Mouse (Mus musculus): ENCODE data around the gene Nova2. TPM values are rescaled to one million over a fixed set of nuclear protein-coding genes. Genes with fewer than 3 reads are reported as not detected.
A peak's percentile ranks its signal among the peaks of the same experiment; 100 is the strongest.

Nova2 gene
- polyA plus RNA-seq, 1 experiment from 2014 or later = 0.62 TPM

DNA sequence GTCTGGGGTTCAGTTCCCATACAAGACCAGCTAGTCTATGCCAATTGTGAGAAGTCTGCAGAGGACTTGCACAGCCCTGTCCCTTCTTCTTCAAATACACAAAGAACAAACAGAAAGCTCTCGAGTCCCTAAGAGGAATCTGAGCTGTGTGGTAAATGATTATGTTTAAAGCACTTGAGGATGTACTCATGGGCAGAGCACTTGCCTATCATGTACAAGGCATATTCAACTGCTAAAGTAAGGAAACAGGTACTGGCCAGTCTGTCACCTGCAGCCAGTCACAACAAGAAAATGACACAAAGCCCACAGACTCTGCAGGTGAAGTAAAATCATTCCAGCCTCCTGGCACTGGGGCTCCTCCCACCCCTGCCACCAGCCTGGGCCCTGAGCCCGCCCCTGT lies 25.2 kb upstream of the Nova2 start:
- H3K4me2 ChIP-seq = no peak overlapping the region
- H3K36me3 ChIP-seq = peaks cover 69% of the 10 kb centered on the region
- no peak overlapping the region for H3K27ac ChIP-seq
- no peaks in the 10 kb centered on the region for H3K4me1 ChIP-seq
- no peak for ATAC-seq (ENCODE audit: insufficient number of reproducible peaks, insufficient read depth, low FRiP score, low TSS enrichment, low read depth)
- no peak overlapping the region for H3K9ac ChIP-seq
- H3K9me3 ChIP-seq = no peaks in the 10 kb centered on the region
- H3K4me3 ChIP-seq = no peak overlapping the region
- WGBS = 93% methylated on average over 2 of the region's 2 CpGs
- no peaks in the 10 kb centered on the region for H3K27me3 ChIP-seq

DNA sequence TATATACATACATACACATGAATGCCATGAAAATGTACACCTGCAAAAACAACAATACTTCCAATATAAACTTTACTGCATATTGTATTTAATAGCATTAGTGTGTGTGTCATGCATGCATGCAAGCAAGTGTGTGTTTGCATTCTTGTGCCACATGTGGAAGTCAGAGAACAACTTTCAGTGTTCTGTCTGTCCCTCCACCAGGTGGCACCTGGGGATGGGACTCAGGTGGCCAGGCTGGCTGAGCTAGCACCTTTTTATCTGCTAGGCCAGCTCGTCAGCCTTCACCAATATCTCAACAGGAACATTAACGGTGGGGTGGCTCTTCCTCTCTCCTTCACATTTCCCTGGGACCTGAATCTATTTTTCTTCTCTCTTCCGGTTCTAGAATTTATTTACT lies 23.2 kb upstream of the Nova2 start:
- no peak overlapping the region for H3K9ac ChIP-seq
- H3K9me3 ChIP-seq = no peaks in the 10 kb centered on the region
- no peak overlapping the region for H3K27ac ChIP-seq
- no peak overlapping the region for H3K4me3 ChIP-seq
- H3K4me2 ChIP-seq = no peak overlapping the region
- WGBS = 77% methylated on average over 3 of the region's 3 CpGs
- H3K36me3 ChIP-seq = peaks cover 61% of the 10 kb centered on the region
- no peaks in the 10 kb centered on the region for H3K4me1 ChIP-seq
- H3K27me3 ChIP-seq = no peaks in the 10 kb centered on the region
- ATAC-seq (ENCODE audit: insufficient number of reproducible peaks, insufficient read depth, low FRiP score, low TSS enrichment, low read depth) = no peak

DNA sequence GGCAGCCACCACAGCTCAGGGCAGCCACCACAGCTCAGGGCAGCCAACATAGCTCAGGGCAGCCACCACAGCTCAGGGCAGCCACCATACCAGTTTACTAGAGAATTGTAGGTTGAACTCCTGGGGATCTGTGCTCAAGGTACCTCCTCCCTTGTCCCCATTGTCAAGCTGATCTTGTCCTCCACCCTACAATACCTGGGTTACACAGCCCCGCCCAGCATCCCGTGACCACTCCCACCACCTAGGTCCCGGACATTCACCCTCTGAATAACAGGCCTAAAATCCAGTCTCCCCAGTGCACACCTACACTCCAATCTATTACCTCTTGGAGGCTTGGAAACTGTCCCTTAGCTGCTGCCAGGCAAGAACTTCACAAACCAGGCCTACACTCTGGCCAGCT lies 20.7 kb upstream of the Nova2 start:
- H3K27ac ChIP-seq = no peak overlapping the region
- peaks cover 38% of the 10 kb centered on the region for H3K36me3 ChIP-seq
- H3K4me1 ChIP-seq = peaks cover 18% of the 10 kb centered on the region
- no peak for ATAC-seq (ENCODE audit: insufficient number of reproducible peaks, insufficient read depth, low FRiP score, low TSS enrichment, low read depth)
- no peak overlapping the region for H3K4me3 ChIP-seq
- H3K27me3 ChIP-seq = no peaks in the 10 kb centered on the region
- no peak overlapping the region for H3K4me2 ChIP-seq
- 69% methylated on average over 3 of the region's 3 CpGs for WGBS
- no peaks in the 10 kb centered on the region for H3K9me3 ChIP-seq
- H3K9ac ChIP-seq = no peak overlapping the region

GRCm38 (mm10) chr7:18909797-18910196 lies 15.9 kb upstream of the Nova2 start:
- ATAC-seq (ENCODE audit: insufficient number of reproducible peaks, insufficient read depth, low FRiP score, low TSS enrichment, low read depth) = no peak
- Histone ChIP-seq H3K4me1 (peaks cover 24% of the 10 kb centered on the region), H3K4me2 (peak overlapping the region; percentile 74), H3K9ac (peak overlapping the region; percentile 79), H3K9me3 (no peaks in the 10 kb centered on the region), H3K36me3 (no peaks in the 10 kb centered on the region), H3K4me3 (peak overlapping the region; percentile 77), H3K27ac (no peak overlapping the region), H3K27me3 (no peaks in the 10 kb centered on the region)
- WGBS = 6% methylated on average over 17 of the region's 17 CpGs

GRCm38 (mm10) chr7:18910241-18910831 lies 15.4 kb upstream of the Nova2 start, which contains the start of gene Ccdc61:
Gene Ccdc61, minus strand, starts transcription at chr7:18910415.
- Histone ChIP-seq H3K27me3 (no peaks in the 10 kb centered on the region), H3K9me3 (no peaks in the 10 kb centered on the region), H3K4me2 (peak within 1 kb of the TSS; percentile 74), H3K4me3 (peak within 1 kb of the TSS; percentile 77), H3K4me1 (peaks cover 24% of the 10 kb centered on the region), H3K9ac (peak within 1 kb of the TSS; percentile 79), H3K27ac (no peak within 1 kb of the TSS), H3K36me3 (no peaks in the 10 kb centered on the region)
- peak; percentile 98 for ATAC-seq (ENCODE audit: insufficient number of reproducible peaks, insufficient read depth, low FRiP score, low TSS enrichment, low read depth)
- under 1% methylated on average over 33 of the region's 33 CpGs for WGBS

GRCm38 (mm10) chr7:18916254-18916653 lies 9.4 kb upstream of the Nova2 start:
- Histone ChIP-seq H3K36me3 (no peaks in the 10 kb centered on the region), H3K4me2 (no peak overlapping the region), H3K4me1 (peaks cover 4% of the 10 kb centered on the region), H3K9ac (no peak overlapping the region), H3K27ac (no peak overlapping the region), H3K27me3 (peaks cover 11% of the 10 kb centered on the region), H3K9me3 (no peaks in the 10 kb centered on the region), H3K4me3 (no peak overlapping the region)
- ATAC-seq (ENCODE audit: insufficient number of reproducible peaks, insufficient read depth, low FRiP score, low TSS enrichment, low read depth) = no peak
- WGBS = 71% methylated on average over 4 of the region's 4 CpGs

DNA sequence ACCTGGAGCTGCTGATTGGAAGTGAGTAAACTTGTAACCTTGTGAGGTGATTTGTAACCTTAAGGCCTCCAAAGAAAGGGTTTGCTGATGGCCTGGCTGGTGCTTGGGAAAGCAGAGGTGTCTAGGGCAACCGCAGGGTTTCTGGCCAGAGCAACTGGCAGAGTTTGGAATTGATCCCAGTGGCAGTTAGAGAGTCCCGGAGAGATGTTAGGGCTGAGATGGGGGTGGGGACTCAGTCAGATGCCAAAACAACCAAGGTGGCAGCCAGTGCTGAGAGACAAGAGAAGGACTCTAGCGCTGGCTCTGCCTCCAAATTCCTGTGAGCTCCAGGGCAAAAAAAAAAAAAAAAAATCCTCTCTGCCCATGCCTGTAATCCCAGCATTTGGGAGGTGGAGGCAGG lies 7.8 kb upstream of the Nova2 start:
- peaks cover 6% of the 10 kb centered on the region for H3K4me1 ChIP-seq
- no peak overlapping the region for H3K27ac ChIP-seq
- no peak overlapping the region for H3K9ac ChIP-seq
- H3K4me2 ChIP-seq = no peak overlapping the region
- ATAC-seq (ENCODE audit: insufficient number of reproducible peaks, insufficient read depth, low FRiP score, low TSS enrichment, low read depth) = no peak
- H3K27me3 ChIP-seq = peaks cover 25% of the 10 kb centered on the region
- H3K4me3 ChIP-seq = no peak overlapping the region
- 60% methylated on average over 3 of the region's 3 CpGs for WGBS
- no peaks in the 10 kb centered on the region for H3K9me3 ChIP-seq
- H3K36me3 ChIP-seq = no peaks in the 10 kb centered on the region

DNA sequence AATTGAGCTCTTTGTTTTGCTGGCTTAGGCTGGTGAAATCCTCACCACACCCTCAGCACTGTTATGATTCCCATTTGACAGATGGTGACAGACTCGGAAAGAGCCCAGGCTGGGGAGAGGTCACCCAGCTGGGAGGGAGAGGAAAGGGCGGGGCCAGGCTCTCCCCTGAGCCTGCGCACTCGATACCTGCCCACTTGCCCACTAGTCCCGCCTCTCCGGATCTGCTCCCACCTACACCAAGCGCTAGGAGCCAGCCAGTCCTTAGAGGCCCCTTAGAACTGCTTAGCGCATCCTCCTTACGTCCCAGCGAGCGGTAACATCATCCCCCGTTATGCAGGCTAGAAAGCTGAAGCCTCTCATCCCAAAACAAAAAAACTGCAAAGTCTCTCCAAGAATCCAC lies 4.6 kb upstream of the Nova2 start:
- WGBS = 2% methylated on average over 12 of the region's 12 CpGs
- peaks cover 55% of the 10 kb centered on the region for H3K27me3 ChIP-seq
- no peaks in the 10 kb centered on the region for H3K9me3 ChIP-seq
- H3K36me3 ChIP-seq = no peaks in the 10 kb centered on the region
- H3K4me1 ChIP-seq = peaks cover 15% of the 10 kb centered on the region
- H3K4me3 ChIP-seq = no peak overlapping the region
- no peak overlapping the region for H3K27ac ChIP-seq
- peak overlapping the region; percentile 32; the same call in 1 of the 2 replicates for H3K9ac ChIP-seq
- H3K4me2 ChIP-seq = peak overlapping the region; percentile 46
- ATAC-seq (ENCODE audit: insufficient number of reproducible peaks, insufficient read depth, low FRiP score, low TSS enrichment, low read depth) = no peak

GRCm38 (mm10) chr7:18922807-18923206 lies 2.9 kb upstream of the Nova2 start:
- H3K4me3 ChIP-seq = no peak overlapping the region
- ATAC-seq (ENCODE audit: insufficient number of reproducible peaks, insufficient read depth, low FRiP score, low TSS enrichment, low read depth) = no peak
- peaks cover 18% of the 10 kb centered on the region for H3K4me1 ChIP-seq
- no peak overlapping the region for H3K4me2 ChIP-seq
- no peak overlapping the region for H3K9ac ChIP-seq
- H3K27ac ChIP-seq = no peak overlapping the region
- 47% methylated on average over 5 of the region's 5 CpGs for WGBS
- no peaks in the 10 kb centered on the region for H3K36me3 ChIP-seq
- H3K27me3 ChIP-seq = peaks cover 71% of the 10 kb centered on the region
- no peaks in the 10 kb centered on the region for H3K9me3 ChIP-seq

- Histone ChIP-seq H3K27me3 (peaks cover 76% of the 10 kb centered on the region), H3K4me1 (peaks cover 18% of the 10 kb centered on the region), H3K4me3 (no peak overlapping the region), H3K4me2 (no peak overlapping the region), H3K36me3 (no peaks in the 10 kb centered on the region), H3K9ac (no peak overlapping the region), H3K27ac (no peak overlapping the region), H3K9me3 (no peaks in the 10 kb centered on the region)
- ATAC-seq (ENCODE audit: insufficient number of reproducible peaks, insufficient read depth, low FRiP score, low TSS enrichment, low read depth) = no peak
- WGBS = 71% methylated on average over 11 of the region's 11 CpGs
Measured at GRCm38 (mm10) chr7:18923267-18923666, 2.4 kb upstream of the Nova2 start.

- no peak overlapping the region for H3K4me2 ChIP-seq
- no peak for ATAC-seq (ENCODE audit: insufficient number of reproducible peaks, insufficient read depth, low FRiP score, low TSS enrichment, low read depth)
- H3K9ac ChIP-seq = no peak overlapping the region
- peaks cover 79% of the 10 kb centered on the region for H3K27me3 ChIP-seq
- H3K4me1 ChIP-seq = peaks cover 18% of the 10 kb centered on the region
- H3K27ac ChIP-seq = no peak overlapping the region
- H3K9me3 ChIP-seq = no peaks in the 10 kb centered on the region
- no peaks in the 10 kb centered on the region for H3K36me3 ChIP-seq
- no peak overlapping the region for H3K4me3 ChIP-seq
- 23% methylated on average over 4 of the region's 4 CpGs for WGBS
Measured at GRCm38 (mm10) chr7:18923711-18924191, 1.9 kb upstream of the Nova2 start.

GRCm38 (mm10) chr7:18924321-18924720 lies 1.4 kb upstream of the Nova2 start:
- Histone ChIP-seq H3K27me3 (peaks cover 78% of the 10 kb centered on the region), H3K4me1 (peaks cover 18% of the 10 kb centered on the region), H3K27ac (no peak overlapping the region), H3K9me3 (no peaks in the 10 kb centered on the region), H3K4me3 (no peak overlapping the region), H3K4me2 (no peak overlapping the region), H3K36me3 (no peaks in the 10 kb centered on the region), H3K9ac (no peak overlapping the region)
- no peak for ATAC-seq (ENCODE audit: insufficient number of reproducible peaks, insufficient read depth, low FRiP score, low TSS enrichment, low read depth)
- WGBS = 11% methylated on average over 8 of the region's 8 CpGs
